Mouse (Mus musculus) G1E (cell line): Measurements from ENCODE around the gene Ptgfr.

Experiments used
- CTCF ChIP-seq: IDR thresholded peaks from 2 replicates; pipeline ENCODE4 v1.5.1; 2012; ENCODE audit warnings: low read depth, low read length, inconsistent platforms, mixed read lengths
- GATA1 ChIP-seq: IDR thresholded peaks from 2 replicates; pipeline ENCODE4 v1.6.1; 2012; ENCODE audit warnings: borderline replicate concordance, low read length, inconsistent platforms, mixed read lengths
- TAL1 ChIP-seq: conservative IDR thresholded peaks from 2 replicates; pipeline ENCODE4 v1.6.1; 2012; ENCODE audit warnings: low read depth, low read length, inconsistent platforms, mixed read lengths

- no peak for TF ChIP-seq CTCF
- no peak for TF ChIP-seq GATA1
- no peak for TF ChIP-seq TAL1
These were observed 979 bp downstream of the Ptgfr start for GRCm38 (mm10) chr3:151836451-151836850.
